Mouse (Mus musculus) kidney, embryonic 14.5 days (tissue): Measurements from ENCODE around the gene Hcfc1. TPM values are rescaled to one million over a fixed set of nuclear protein-coding genes. Genes with fewer than 3 reads are reported as not detected.

Source experiments
- ATAC-seq: fragments of 200-750 bp; cut with Nextera tagmentation; 2 replicates; pipeline ENCODE4 v1.8.0; 2017; ENCODE audit warnings: moderate number of reproducible peaks, mild to moderate bottlenecking, moderate TSS enrichment, moderate library complexity; ENCODE audit not compliant: low FRiP score, low TSS enrichment
- H3K27ac ChIP-seq: fragments of 300-500 bp; sonication (generic); 2 replicates; pipeline ENCODE4 v1.5.1; 2014; ENCODE audit warnings: low read depth, mild to moderate bottlenecking, low read length, moderate library complexity, mixed read lengths
- H3K27me3 ChIP-seq: fragments of 300-500 bp; sonication (generic); 2 replicates; pipeline ENCODE4 v1.6.1; 2014; ENCODE audit warnings: mild to moderate bottlenecking, low read length; ENCODE audit not compliant: control insufficient read depth, insufficient read depth
- H3K36me3 ChIP-seq: fragments of 300-500 bp; sonication (generic); 2 replicates; pipeline ENCODE4 v1.6.1; 2014; ENCODE audit warnings: low read length, mixed read lengths; ENCODE audit not compliant: control insufficient read depth, insufficient read depth
- H3K4me1 ChIP-seq: fragments of 300-500 bp; sonication (generic); 2 replicates; pipeline ENCODE4 v1.6.1; 2014; ENCODE audit warnings: low read length, mixed read lengths; ENCODE audit not compliant: control insufficient read depth, insufficient read depth
- H3K4me2 ChIP-seq: fragments of 300-500 bp; sonication (generic); replicated peaks from 2 replicates; pipeline ENCODE4 v1.6.1; 2014; ENCODE audit warnings: low read depth, mild to moderate bottlenecking, low read length
- H3K4me3 ChIP-seq: fragments of 300-500 bp; sonication (generic); 2 replicates; pipeline ENCODE4 v1.5.1; 2014; ENCODE audit warnings: mild to moderate bottlenecking, low read length
- H3K9ac ChIP-seq: fragments of 300-500 bp; sonication (generic); 2 replicates; pipeline ENCODE4 v1.6.1; 2014; ENCODE audit warnings: low read depth, mild to moderate bottlenecking, low read length, moderate library complexity
- H3K9me3 ChIP-seq: fragments of 300-500 bp; sonication (generic); 2 replicates; pipeline ENCODE4 v1.6.1; 2016; ENCODE audit warnings: low read length; ENCODE audit not compliant: control insufficient read depth
- WGBS: fragments of 180-500 bp; shearing (Covaris S2); extraction: QIAGEN DNeasy Blood & Tissue Kit; methylation state at CpG from one replicate; pipeline ENCODE4 v1.1.7; 2014; 5-methylcytosine and 5-hydroxymethylcytosine counted together
- polyA plus RNA-seq: library from polyadenylated mRNA; unstranded; fragments of >200 nt; fragmentation: Nextera tagmentation; extraction: Ambion mirVana; gene quantifications from 2 replicates; pipeline ENCODE4 v1.2.1, GENCODE M21; 2014

Hcfc1 gene
- polyA plus RNA-seq, 1 experiment from 2014 or later: 87.8 TPM

- no peak overlapping the region for H3K4me3 ChIP-seq
- no peak for ATAC-seq
- WGBS: 95% methylated on average over 2 of the region's 2 CpGs
Observed at GRCm38 (mm10) chrX:73976283-73976682, 10.1 kb upstream of the Hcfc1 start.

GRCm38 (mm10) chrX:73972774-73973173 is 6.6 kb upstream of the Hcfc1 start:
- Histone ChIP-seq H3K27ac (no peak overlapping the region), H3K9me3 (no peaks in the 10 kb centered on the region), H3K4me3 (no peak overlapping the region), H3K27me3 (no peaks in the 10 kb centered on the region), H3K4me1 (no peaks in the 10 kb centered on the region), H3K36me3 (no peaks in the 10 kb centered on the region), H3K4me2 (no peak overlapping the region), H3K9ac (no peak overlapping the region)
- 79% methylated on average over 4 of the region's 4 CpGs for WGBS
- ATAC-seq: no peak

More at GRCm38 (mm10) chrX:73976283-73976682, 10.1 kb upstream of the Hcfc1 start:
- no peaks in the 10 kb centered on the region for H3K4me1 ChIP-seq
- no peaks in the 10 kb centered on the region for H3K27me3 ChIP-seq
- no peaks in the 10 kb centered on the region for H3K9me3 ChIP-seq
- H3K27ac ChIP-seq: no peak overlapping the region
- no peaks in the 10 kb centered on the region for H3K36me3 ChIP-seq
- H3K4me2 ChIP-seq: no peak overlapping the region
- no peak overlapping the region for H3K9ac ChIP-seq

- Histone ChIP-seq H3K4me1 (no peaks in the 10 kb centered on the region), H3K27me3 (no peaks in the 10 kb centered on the region), H3K9ac (no peak overlapping the region), H3K36me3 (no peaks in the 10 kb centered on the region), H3K4me2 (no peak overlapping the region), H3K4me3 (no peak overlapping the region), H3K27ac (no peak overlapping the region), H3K9me3 (no peaks in the 10 kb centered on the region)
- ATAC-seq: no peak
Observed at GRCm38 (mm10) chrX:73970781-73971180, 4.6 kb upstream of the Hcfc1 start.

GRCm38 (mm10) chrX:73969729-73970128 is 3.6 kb upstream of the Hcfc1 start:
- H3K27me3 ChIP-seq: no peaks in the 10 kb centered on the region
- H3K4me1 ChIP-seq: no peaks in the 10 kb centered on the region
- no peak overlapping the region for H3K4me2 ChIP-seq
- WGBS: 96% methylated on average over 2 of the region's 2 CpGs
- H3K9ac ChIP-seq: no peak overlapping the region
- H3K27ac ChIP-seq: no peak overlapping the region
- ATAC-seq: no peak
- H3K9me3 ChIP-seq: no peaks in the 10 kb centered on the region
- H3K36me3 ChIP-seq: no peaks in the 10 kb centered on the region
- H3K4me3 ChIP-seq: no peak overlapping the region

GRCm38 (mm10) chrX:73969167-73969566 is 3.0 kb upstream of the Hcfc1 start:
- no peaks in the 10 kb centered on the region for H3K27me3 ChIP-seq
- H3K4me3 ChIP-seq: no peak overlapping the region
- no peak overlapping the region for H3K9ac ChIP-seq
- 77% methylated on average over 1 of the region's 1 CpGs for WGBS
- no peak overlapping the region for H3K27ac ChIP-seq
- no peak for ATAC-seq
- no peaks in the 10 kb centered on the region for H3K9me3 ChIP-seq
- no peak overlapping the region for H3K4me2 ChIP-seq
- no peaks in the 10 kb centered on the region for H3K36me3 ChIP-seq
- H3K4me1 ChIP-seq: peaks cover 3% of the 10 kb centered on the region; the same call in 1 of the 2 replicates

- no peaks in the 10 kb centered on the region for H3K36me3 ChIP-seq
- H3K4me2 ChIP-seq: peak overlapping the region; percentile 24
- peak; percentile 88 for ATAC-seq
- 18% methylated on average over 57 of the region's 60 CpGs for WGBS
- H3K9ac ChIP-seq: peak overlapping the region; percentile 85
- H3K9me3 ChIP-seq: no peaks in the 10 kb centered on the region
- H3K4me3 ChIP-seq: peak overlapping the region; percentile 76
- no peaks in the 10 kb centered on the region for H3K27me3 ChIP-seq
- H3K27ac ChIP-seq: peak overlapping the region; percentile 97
- peaks cover 8% of the 10 kb centered on the region; the same call in 1 of the 2 replicates for H3K4me1 ChIP-seq
Observed at GRCm38 (mm10) chrX:73967177-73968075, 1.3 kb upstream of the Hcfc1 start.

GRCm38 (mm10) chrX:73965307-73965706 is 850 bp downstream of the Hcfc1 start:
- peaks cover 13% of the 10 kb centered on the region; the same call in 1 of the 2 replicates for H3K36me3 ChIP-seq
- H3K4me3 ChIP-seq: peak overlapping the region; percentile 76
- no peaks in the 10 kb centered on the region for H3K27me3 ChIP-seq
- peak overlapping the region; percentile 71 for H3K4me2 ChIP-seq
- peaks cover 8% of the 10 kb centered on the region; the same call in 1 of the 2 replicates for H3K4me1 ChIP-seq
- H3K27ac ChIP-seq: peak overlapping the region; percentile 97
- H3K9me3 ChIP-seq: no peaks in the 10 kb centered on the region
- ATAC-seq: no peak
- 25% methylated on average over 20 of the region's 20 CpGs for WGBS
- H3K9ac ChIP-seq: peak overlapping the region; percentile 85

- Histone ChIP-seq H3K9ac (peak overlapping the region; percentile 85), H3K36me3 (peaks cover 18% of the 10 kb centered on the region), H3K9me3 (no peaks in the 10 kb centered on the region), H3K27ac (no peak overlapping the region), H3K4me1 (peaks cover 8% of the 10 kb centered on the region; the same call in 1 of the 2 replicates), H3K4me3 (peak overlapping the region; percentile 76), H3K4me2 (peak overlapping the region; percentile 71), H3K27me3 (no peaks in the 10 kb centered on the region)
- ATAC-seq: no peak
- WGBS: 35% methylated on average over 3 of the region's 3 CpGs
Observed at GRCm38 (mm10) chrX:73964363-73964762, 1.8 kb downstream of the Hcfc1 start.

- no peak overlapping the region for H3K27ac ChIP-seq
- H3K9me3 ChIP-seq: no peaks in the 10 kb centered on the region
- no peak overlapping the region for H3K4me3 ChIP-seq
- no peaks in the 10 kb centered on the region for H3K4me1 ChIP-seq
- H3K36me3 ChIP-seq: peaks cover 88% of the 10 kb centered on the region
- 94% methylated on average over 6 of the region's 6 CpGs for WGBS
- H3K27me3 ChIP-seq: no peaks in the 10 kb centered on the region
- ATAC-seq: no peak
- H3K4me2 ChIP-seq: no peak overlapping the region
- no peak overlapping the region for H3K9ac ChIP-seq
Observed at GRCm38 (mm10) chrX:73954988-73955387, 11.2 kb downstream of the Hcfc1 start.
